Mouse (Mus musculus) olfactory bulb, adult 2 months (tissue): ENCODE measurements around the gene Lrrc28. TPM values are rescaled to one million over a fixed set of nuclear protein-coding genes. Genes with fewer than 3 reads are reported as not detected.
A peak's percentile ranks its signal among the peaks of the same experiment; 100 is the strongest.

ENCODE experiments used
- H3K27ac ChIP-seq: fragments of 200-500 bp; 2 replicates; pipeline ENCODE4 v1.5.1; 2012; ENCODE audit warnings: low read depth, low read length; ENCODE audit not compliant: insufficient read depth
- H3K4me1 ChIP-seq: fragments of 200-500 bp; 2 replicates; pipeline ENCODE4 v1.6.1; 2012; ENCODE audit warnings: low read length; ENCODE audit not compliant: control insufficient read depth, insufficient read depth
- H3K4me3 ChIP-seq: fragments of 200-500 bp; 2 replicates; pipeline ENCODE4 v1.5.1; 2012; ENCODE audit warnings: mild to moderate bottlenecking, low read depth, low read length, moderate library complexity; ENCODE audit not compliant: insufficient read depth
- CTCF ChIP-seq: fragments of 200-500 bp; IDR thresholded peaks from 2 replicates; pipeline ENCODE4 v1.5.1; 2012; ENCODE audit warnings: low read depth, mild to moderate bottlenecking, low read length, moderate library complexity; ENCODE audit not compliant: insufficient read depth
- POLR2A ChIP-seq: fragments of 200-500 bp; IDR thresholded peaks from 2 replicates; pipeline ENCODE4 v1.6.1; 2012; ENCODE audit warnings: mild to moderate bottlenecking, low read depth, low read length, moderate library complexity; ENCODE audit not compliant: insufficient read depth
- WGBS: fragments of 180-500 bp; shearing (Covaris S2); methylation state at CpG from one replicate; pipeline ENCODE4 v1.1.7; 2018; 5-methylcytosine and 5-hydroxymethylcytosine counted together
- polyA plus RNA-seq: library from polyadenylated mRNA; stranded (reverse); fragments of >200 nt; gene quantifications from 2 replicates; pipeline ENCODE4 v1.2.4, GENCODE M21; 2012; ENCODE audit warnings: low replicate concordance; ENCODE audit not compliant: missing spikeins, insufficient read depth, insufficient read length

Gene Lrrc28
- polyA plus RNA-seq, 1 experiment: not detected

GRCm38 (mm10) chr7:67559486-67559885 is 85.6 kb downstream of the Lrrc28 start:
- 86% methylated on average over 7 of the region's 7 CpGs for WGBS
- no peak for TF ChIP-seq POLR2A
- no peak for TF ChIP-seq CTCF

GRCm38 (mm10) chr7:67558230-67558629 is 86.8 kb downstream of the Lrrc28 start:
- whole genome bisulfite sequencing: 74% methylated on average over 5 of the region's 5 CpGs
- no peak overlapping the region for H3K27ac ChIP-seq
- no peak overlapping the region for H3K4me3 ChIP-seq
- peaks cover 4% of the 10 kb centered on the region; the same call in 1 of the 2 replicates for H3K4me1 ChIP-seq
- no peak for TF ChIP-seq CTCF
- TF ChIP-seq POLR2A: no peak

More at GRCm38 (mm10) chr7:67559486-67559885, 85.6 kb downstream of the Lrrc28 start:
- Histone ChIP-seq H3K4me3 (no peak overlapping the region), H3K27ac (no peak overlapping the region), H3K4me1 (peaks cover 4% of the 10 kb centered on the region; the same call in 1 of the 2 replicates)

DNA sequence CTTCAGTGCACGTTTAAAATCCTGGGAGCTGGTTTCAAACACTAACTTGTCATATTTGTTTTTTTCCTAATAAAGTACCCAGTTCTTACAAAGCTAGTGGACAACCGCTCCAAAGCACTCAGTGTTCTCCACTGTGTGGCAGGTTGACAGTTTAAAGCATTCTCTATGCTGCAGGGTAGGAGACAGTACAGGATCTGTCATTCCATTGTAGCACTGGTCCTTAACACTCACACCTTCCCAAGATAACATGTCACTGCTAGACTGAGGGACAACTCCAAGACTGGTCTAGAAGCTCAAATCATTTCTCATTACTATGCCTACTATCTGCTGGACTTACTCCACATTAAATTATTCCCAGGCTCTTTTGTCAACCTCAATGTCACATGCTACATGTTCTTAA is 90.2 kb downstream of the Lrrc28 start:
- Histone ChIP-seq H3K27ac (no peak overlapping the region), H3K4me1 (no peaks in the 10 kb centered on the region), H3K4me3 (no peak overlapping the region)
- TF ChIP-seq CTCF (no peak), POLR2A (no peak)
- 86% methylated on average over 2 of the region's 2 CpGs for WGBS

DNA sequence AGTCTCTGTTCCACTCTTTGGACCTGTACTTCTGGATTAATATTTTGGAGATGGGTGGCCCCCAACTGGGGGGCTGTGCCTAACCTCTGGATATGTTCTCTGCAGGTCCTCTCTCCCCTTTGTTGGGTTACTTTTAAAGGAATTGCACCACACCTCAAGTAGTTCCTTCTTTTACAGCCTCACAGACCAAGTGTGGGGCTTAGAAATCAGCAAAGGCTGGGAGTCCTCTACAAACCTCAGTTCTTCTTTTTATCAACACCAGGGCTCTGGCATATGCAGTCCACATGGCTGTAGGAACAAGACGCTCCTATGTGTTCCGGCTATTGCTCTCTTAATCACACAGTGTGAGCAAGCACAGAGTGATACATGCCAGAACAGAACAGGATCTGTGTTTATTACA is 93.8 kb downstream of the Lrrc28 start:
- Histone ChIP-seq H3K4me3 (no peak overlapping the region), H3K27ac (no peak overlapping the region), H3K4me1 (peaks cover 5% of the 10 kb centered on the region; the same call in 1 of the 2 replicates)
- no peak for TF ChIP-seq CTCF
- no peak for TF ChIP-seq POLR2A
- WGBS: 97% methylated on average over 2 of the region's 2 CpGs

GRCm38 (mm10) chr7:67549073-67549561 is 96.0 kb downstream of the Lrrc28 start:
- Histone ChIP-seq H3K27ac (peak overlapping the region; percentile 52), H3K4me3 (no peak overlapping the region), H3K4me1 (peaks cover 5% of the 10 kb centered on the region; the same call in 1 of the 2 replicates)
- WGBS: 13% methylated on average over 6 of the region's 6 CpGs
- TF ChIP-seq POLR2A (no peak), CTCF (peak; percentile 63)

DNA sequence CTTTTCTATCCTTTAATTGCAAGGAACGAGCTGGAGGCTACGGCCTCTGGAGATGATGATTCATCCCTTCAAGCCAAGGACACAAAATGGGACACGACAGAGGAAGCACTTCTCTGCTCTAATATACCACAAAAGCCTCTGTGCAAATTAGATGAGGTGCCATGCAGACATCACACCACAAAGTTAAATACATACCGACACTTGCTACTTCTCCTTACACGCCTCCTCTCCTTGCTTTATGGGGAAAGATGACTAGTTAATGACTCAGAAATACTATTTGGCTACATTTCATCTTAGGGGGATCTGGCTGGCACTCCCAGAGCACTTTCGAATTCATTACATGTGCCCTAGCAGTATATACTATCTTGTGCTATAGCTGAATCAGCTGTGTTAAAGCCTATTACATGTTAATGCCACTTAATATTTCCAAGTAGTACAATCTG is 96.4 kb downstream of the Lrrc28 start:
- Histone ChIP-seq H3K4me1 (peaks cover 7% of the 10 kb centered on the region), H3K27ac (peak overlapping the region; percentile 52)
- WGBS: 21% methylated on average over 6 of the region's 6 CpGs

GRCm38 (mm10) chr7:67546282-67546681 is 98.8 kb downstream of the Lrrc28 start:
- peaks cover 11% of the 10 kb centered on the region for H3K4me1 ChIP-seq
- H3K27ac ChIP-seq: no peak overlapping the region
- H3K4me3 ChIP-seq: no peak overlapping the region
- 86% methylated on average over 5 of the region's 5 CpGs for WGBS
- TF ChIP-seq POLR2A (no peak), CTCF (no peak)

More for the DNA sequence above, 96.4 kb downstream of the Lrrc28 start:
- no peak overlapping the region for H3K4me3 ChIP-seq
- TF ChIP-seq POLR2A (no peak), CTCF (no peak)

- Histone ChIP-seq H3K27ac (no peak overlapping the region), H3K4me3 (no peak overlapping the region), H3K4me1 (peaks cover 11% of the 10 kb centered on the region)
- TF ChIP-seq POLR2A: no peak
- TF ChIP-seq CTCF: no peak
Observed at GRCm38 (mm10) chr7:67544586-67544985, 100.5 kb downstream of the Lrrc28 start.

DNA sequence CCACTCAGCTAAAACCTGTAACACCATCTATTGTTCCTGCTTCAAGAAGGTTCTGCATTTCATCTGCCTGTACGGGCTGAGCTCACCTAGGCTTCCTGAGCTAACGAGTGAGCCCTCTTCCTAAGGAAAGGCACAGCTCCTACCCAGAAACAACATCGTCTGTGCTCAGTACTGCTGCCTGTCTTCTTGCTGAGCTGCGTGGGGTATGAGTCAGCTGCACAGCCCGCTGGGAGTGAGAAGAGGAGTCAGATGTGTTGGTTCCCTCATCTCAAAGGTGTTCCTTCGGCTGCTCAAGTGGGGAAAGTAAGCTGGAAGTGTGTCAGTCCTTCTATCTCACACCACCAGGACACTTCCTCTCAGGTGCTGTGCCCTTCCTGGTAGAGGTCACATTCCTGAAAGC is 101.4 kb downstream of the Lrrc28 start:
- WGBS: 41% methylated on average over 6 of the region's 6 CpGs
- TF ChIP-seq CTCF (no peak), POLR2A (no peak)

DNA sequence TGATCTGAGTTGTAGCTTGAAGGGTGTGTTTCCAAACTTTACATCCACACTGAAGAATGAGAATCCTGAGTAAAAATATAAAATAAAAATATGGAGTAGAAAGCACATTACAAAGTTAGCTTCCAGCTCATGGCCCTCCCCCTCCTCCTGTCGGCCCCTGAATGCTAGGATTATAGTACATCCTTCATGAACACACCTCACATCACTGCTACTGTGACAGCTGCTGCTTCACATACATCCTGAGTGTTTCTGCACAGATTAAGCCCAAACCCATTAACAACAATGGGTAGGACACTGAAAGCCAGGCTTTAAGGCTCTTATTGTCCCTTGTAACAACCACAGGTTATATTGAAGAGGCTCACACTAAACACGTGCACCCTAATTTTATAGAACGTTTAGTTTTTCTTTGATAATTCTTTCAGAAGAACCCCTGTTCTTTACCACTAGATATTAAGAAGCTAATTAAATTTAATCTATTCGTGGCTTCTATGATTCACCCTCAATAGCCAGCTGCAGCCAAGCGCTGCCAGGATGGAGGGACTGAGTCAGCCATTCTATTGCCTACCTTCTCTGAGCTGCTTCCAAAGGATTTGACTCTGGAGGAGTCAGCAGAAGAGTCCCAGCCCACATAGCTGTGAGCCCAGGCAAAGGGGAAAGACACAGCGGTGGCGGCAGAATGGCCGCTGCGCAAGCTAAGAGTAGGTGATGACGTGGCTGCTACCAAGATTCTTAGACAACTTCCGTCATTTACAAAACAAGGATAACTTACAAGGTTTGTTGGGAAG is 108.3 kb downstream of the Lrrc28 start:
- no peak for TF ChIP-seq CTCF
- TF ChIP-seq POLR2A: no peak
- Histone ChIP-seq H3K4me3 (no peak overlapping the region), H3K4me1 (peaks cover 5% of the 10 kb centered on the region), H3K27ac (peak overlapping the region; percentile 88)
- 50% methylated on average over 11 of the region's 11 CpGs for WGBS

More for the DNA sequence above, 101.4 kb downstream of the Lrrc28 start:
- Histone ChIP-seq H3K4me3 (no peak overlapping the region), H3K4me1 (peaks cover 12% of the 10 kb centered on the region), H3K27ac (peak overlapping the region; percentile 23; the same call in 1 of the 2 replicates)
